Mouse (Mus musculus) gastrocnemius, adult 8-10 months (tissue): Measurements from ENCODE around the gene Gm5930. TPM values are rescaled to one million over a fixed set of nuclear protein-coding genes. Genes with fewer than 3 reads are reported as not detected.
"Not testable (repeated sequence)": the region's sequence is repeated elsewhere in the genome, so short reads cannot be mapped to it uniquely, and the experiment has no call there.

Experiments used
- DNase-seq, 2 experiments: peaks; one replicate each; pipeline ENCODE4 v3.0.0; 2022; ENCODE audit warnings: low spot score in 2 of 2
- total RNA-seq, 4 experiments: library from RNA; stranded (reverse); gene quantifications; 2 replicates each; pipeline ENCODE4 v1.2.4; 2022

The Gm5930 gene
- total RNA-seq: not detected

- not testable (repeated sequence) for DNase-seq
Observed at GRCm38 (mm10) chr14:44338484-44338883, at the start of gene Gm5930. Gene Gm5930, minus strand, starts transcription at chr14:44338584.

- DNase-seq: not testable (repeated sequence)
Observed at GRCm38 (mm10) chr14:44384233-44384632, 45.8 kb upstream of the Gm5930 start.

DNA sequence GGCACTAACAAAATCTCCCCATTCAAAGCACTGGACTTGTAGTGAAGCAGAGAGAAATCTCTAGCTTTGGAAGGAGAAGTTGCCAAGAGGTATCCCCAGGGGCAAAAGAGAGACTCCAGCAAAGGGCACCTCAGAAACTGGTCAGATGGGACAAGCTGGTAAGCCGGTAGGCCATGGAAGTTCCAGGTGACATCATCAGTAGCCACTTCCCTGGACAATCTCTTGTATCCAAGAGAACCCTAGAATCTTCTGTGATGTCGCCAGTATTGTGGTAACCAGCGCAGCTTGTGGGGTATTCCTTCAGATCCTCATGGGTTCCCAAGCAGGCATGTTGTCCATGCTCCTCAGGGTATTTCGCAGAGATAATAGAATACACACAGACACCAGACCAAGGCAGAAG lies 26.7 kb upstream of the Gm5930 start, which contains the start of gene Gm8229:
Gene Gm8229 (plus strand): TSS at position 301 of the 400 bp plus-strand sequence.
- not testable (repeated sequence) for DNase-seq

DNA sequence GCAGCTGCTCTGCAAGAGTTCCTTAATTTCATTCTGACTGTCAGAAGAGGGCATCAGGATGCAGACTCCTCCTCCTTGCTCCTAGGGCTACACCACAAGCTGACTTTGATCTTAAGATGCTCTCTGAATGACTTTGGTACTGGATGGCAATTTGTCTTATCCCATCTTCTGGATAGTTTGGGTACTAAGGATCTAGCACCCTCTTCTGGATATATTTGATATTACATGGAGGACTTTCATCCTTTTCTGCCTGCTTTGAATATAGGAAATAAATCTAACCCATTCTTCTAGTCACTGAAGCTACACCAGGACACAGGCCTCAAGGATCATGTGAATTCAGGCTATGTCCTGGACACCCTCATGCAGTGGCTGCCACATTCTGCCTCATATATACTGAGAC lies 23.9 kb upstream of the Gm5930 start:
- DNase-seq: not testable (repeated sequence)

DNA sequence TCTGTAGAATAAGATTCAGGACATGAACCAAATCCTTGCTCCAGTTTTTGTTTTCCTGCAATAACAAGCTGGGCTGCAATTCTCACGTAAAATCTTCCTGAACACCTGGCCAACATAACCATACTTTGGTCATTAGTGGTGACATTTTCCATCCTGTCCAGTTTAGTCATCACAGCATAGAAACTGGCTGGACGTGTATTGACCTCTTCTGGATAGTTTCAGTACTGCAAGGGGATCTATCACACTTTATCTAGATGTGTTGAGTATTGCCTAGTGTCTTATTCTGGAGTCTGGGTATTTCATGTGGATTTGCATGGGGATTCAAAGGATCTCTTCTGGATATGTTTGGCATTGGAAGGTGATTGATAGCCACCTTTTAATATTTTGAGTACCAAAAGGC lies 23.0 kb upstream of the Gm5930 start:
- not testable (repeated sequence) for DNase-seq

DNA sequence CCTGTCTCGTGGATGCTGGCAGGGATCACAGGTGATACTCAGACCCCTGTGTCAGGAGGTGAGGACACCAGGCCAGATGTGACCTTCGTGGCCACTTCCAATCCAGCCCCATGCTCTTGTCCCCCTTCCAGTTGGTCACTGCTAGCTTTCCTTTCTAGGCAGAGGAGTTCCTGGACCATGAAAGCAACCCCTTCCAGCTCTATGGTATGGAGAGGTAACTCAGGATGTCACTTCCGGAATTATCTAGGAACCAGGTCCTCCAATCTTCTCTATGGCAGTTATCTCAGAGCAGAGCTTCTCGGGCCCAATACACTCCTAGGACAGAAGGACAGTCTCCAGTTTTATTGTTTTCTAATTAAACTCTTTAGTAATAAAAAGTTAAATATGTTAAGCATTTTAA lies 26.3 kb downstream of the Gm5930 start:
- DNase-seq: not testable (repeated sequence)

GRCm38 (mm10) chr14:44285280-44285679 lies 53.1 kb downstream of the Gm5930 start, which contains the start of gene Gm8220:
Gene Gm8220, plus strand, starts transcription at chr14:44285580.
- DNase-seq: not testable (repeated sequence)

Other genes starting within 250 kb of the Gm5930 start
- gene Ear2, start 235.9 kb downstream of the Gm5930 start, total RNA-seq: 1 to 10 TPM in 2 of 4 experiments, not detected in 2; 1.3 to 1.8 TPM
- not detected for gene Gm3327, start 214.7 kb downstream of the Gm5930 start, total RNA-seq
- gene Gm8212, start 140.9 kb downstream of the Gm5930 start, total RNA-seq: not detected
- not detected for gene 4930503E14Rik, start 125.3 kb downstream of the Gm5930 start, total RNA-seq
- gene Gm8220, start 53.0 kb downstream of the Gm5930 start, total RNA-seq: not detected
- not detected for gene Gm8229, start 26.8 kb upstream of the Gm5930 start, total RNA-seq
- not detected for gene Gm3371, start 72.1 kb upstream of the Gm5930 start, total RNA-seq
- gene Gm8232, start 95.1 kb upstream of the Gm5930 start, total RNA-seq: not detected
- not detected for gene BC061237, start 153.9 kb upstream of the Gm5930 start, total RNA-seq
- gene Gm17093, start 179.7 kb upstream of the Gm5930 start, total RNA-seq: not detected
- gene Gm8247, start 244.6 kb upstream of the Gm5930 start, total RNA-seq: not detected